Mouse (Mus musculus) G1E (cell line): ENCODE results near the gene Ston1. TPM values are rescaled to one million over a fixed set of nuclear protein-coding genes. Genes with fewer than 3 reads are reported as not detected.

Experiments used
- ATAC-seq: 2 replicates; pipeline ENCODE4 v1.8.0; 2016; ENCODE audit warnings: mild to moderate bottlenecking; ENCODE audit not compliant: insufficient number of reproducible peaks, poor library complexity, low FRiP score, severe bottlenecking; ENCODE audit errors: extremely low read depth
- DNase-seq: peaks from one replicate; pipeline ENCODE4 v3.0.0; 2012; ENCODE audit warnings: low spot score
- H3K27me3 ChIP-seq: 2 replicates; pipeline ENCODE4 v1.6.1; 2012; ENCODE audit warnings: mild to moderate bottlenecking, low read length, inconsistent platforms; ENCODE audit not compliant: insufficient read depth
- H3K36me3 ChIP-seq: replicated peaks from 2 replicates; pipeline ENCODE3; 2012; ENCODE audit warnings: mild to moderate bottlenecking, inconsistent platforms
- H3K4me1 ChIP-seq: 2 replicates; pipeline ENCODE4 v1.6.1; 2012; ENCODE audit warnings: low read depth, low read length, inconsistent platforms, mixed read lengths; ENCODE audit not compliant: insufficient read depth
- H3K4me3 ChIP-seq: 2 replicates; pipeline ENCODE4 v1.5.1; 2012; ENCODE audit warnings: low read depth, mild to moderate bottlenecking, inconsistent platforms, low read length, moderate library complexity, mixed read lengths
- H3K9me3 ChIP-seq: replicated peaks from 2 replicates; pipeline ENCODE4 v1.6.1; 2012; ENCODE audit warnings: inconsistent platforms
- CTCF ChIP-seq: IDR thresholded peaks from 2 replicates; pipeline ENCODE4 v1.5.1; 2012; ENCODE audit warnings: low read depth, low read length, inconsistent platforms, mixed read lengths
- GATA1 ChIP-seq: IDR thresholded peaks from 2 replicates; pipeline ENCODE4 v1.6.1; 2012; ENCODE audit warnings: borderline replicate concordance, low read length, inconsistent platforms, mixed read lengths
- GATA2 ChIP-seq: IDR thresholded peaks from 2 replicates; pipeline ENCODE4 v1.6.1; 2012; ENCODE audit warnings: low read depth, low read length, inconsistent platforms, borderline replicate concordance
- POLR2AphosphoS5 ChIP-seq: IDR thresholded peaks from 2 replicates; pipeline ENCODE4 v1.6.1; 2012; ENCODE audit warnings: low read depth, low read length, inconsistent platforms; ENCODE audit not compliant: insufficient replicate concordance
- TAL1 ChIP-seq: conservative IDR thresholded peaks from 2 replicates; pipeline ENCODE4 v1.6.1; 2012; ENCODE audit warnings: low read depth, low read length, inconsistent platforms, mixed read lengths
- polyA plus RNA-seq: library from polyadenylated mRNA; stranded (reverse); fragments of >175 nt; gene quantifications from 2 replicates; pipeline ENCODE4 v1.2.3, GENCODE M21; 2012
- total RNA-seq, 2 experiments: library from RNA; stranded (forward) in 1 of 2; stranded (reverse) in 1 of 2; fragments of 200-1000 nt in 1 of 2; fragments of >200 nt in 1 of 2; fragmentation: Nextera tagmentation in 1 of 2; gene quantifications; 2 replicates each; pipeline ENCODE4 v1.2.3; 2014 to 2017

Gene Ston1
- total and polyA plus RNA-seq, 3 experiments = 0.14 to 1.1 (median 0.49) TPM

DNA sequence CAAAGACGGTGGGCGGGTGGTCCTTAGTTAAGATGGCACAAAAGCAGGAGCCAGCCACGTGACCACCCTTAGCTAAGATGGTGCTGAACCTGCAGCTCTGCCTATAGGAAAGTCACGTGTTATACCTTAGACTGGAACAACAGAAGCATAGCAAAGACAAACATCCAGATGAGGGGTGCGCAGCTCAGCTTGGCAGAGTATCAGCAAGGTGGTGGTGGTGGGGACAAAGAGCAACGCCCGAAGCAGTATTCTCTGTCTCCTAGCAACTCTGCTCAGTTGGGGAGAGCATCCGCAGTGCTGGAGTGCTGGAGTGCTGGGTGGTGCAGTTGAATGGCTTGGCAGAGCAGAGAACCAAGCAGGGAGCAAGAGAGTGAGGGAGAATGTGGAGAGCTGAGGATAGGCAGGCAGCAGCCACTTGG lies 108.8 kb downstream of the Ston1 start:
- Histone ChIP-seq H3K36me3 (no peaks in the 10 kb centered on the region), H3K4me1 (no peaks in the 10 kb centered on the region), H3K27me3 (no peaks in the 10 kb centered on the region), H3K4me3 (no peak overlapping the region), H3K9me3 (peaks cover 9% of the 10 kb centered on the region)
- DNase-seq (no peak), ATAC-seq (no peak)
- TF ChIP-seq CTCF = no peak
- no peak for TF ChIP-seq GATA2
- TF ChIP-seq TAL1 = no peak
- TF ChIP-seq POLR2AphosphoS5 = no peak
- no peak for TF ChIP-seq GATA1

Other genes starting within 250 kb of the Ston1 start
- gene Foxn2, start 157.0 kb upstream of the Ston1 start, total RNA-seq (2014; fragmentation: Nextera tagmentation) = 43.9 and 44.0 TPM in 2 replicates
- gene Foxn2, start 157.0 kb upstream of the Ston1 start, total RNA-seq (2017) = 41.4 and 42.0 TPM in 2 replicates
- 15.4 and 18.8 TPM in 2 replicates for gene Foxn2, start 157.0 kb upstream of the Ston1 start, polyA plus RNA-seq
- gene Ppp1r21, start 67.6 kb upstream of the Ston1 start, total RNA-seq (2014; fragmentation: Nextera tagmentation) = 31.8 and 34.3 TPM in 2 replicates
- gene Ppp1r21, start 67.6 kb upstream of the Ston1 start, total RNA-seq (2017) = 31.0 and 33.5 TPM in 2 replicates
- 3.4 and 4.6 TPM in 2 replicates for gene Ppp1r21, start 67.6 kb upstream of the Ston1 start, polyA plus RNA-seq
- gene Gtf2a1l, start 71.0 kb downstream of the Ston1 start, total RNA-seq (2014; fragmentation: Nextera tagmentation) = not detected in 2 replicates
- not detected in 2 replicates for gene Gtf2a1l, start 71.0 kb downstream of the Ston1 start, total RNA-seq (2017)
- gene Gtf2a1l, start 71.0 kb downstream of the Ston1 start, polyA plus RNA-seq = not detected in 2 replicates
- not detected in 2 replicates for gene Lhcgr, start 194.3 kb downstream of the Ston1 start, total RNA-seq (2014; fragmentation: Nextera tagmentation)
- gene Lhcgr, start 194.3 kb downstream of the Ston1 start, total RNA-seq (2017) = 0.06 and 0.16 TPM in 2 replicates
- not detected in 2 replicates for gene Lhcgr, start 194.3 kb downstream of the Ston1 start, polyA plus RNA-seq